Mouse (Mus musculus): Measurements from ENCODE around the gene Trpd52l3. TPM values are rescaled to one million over a fixed set of nuclear protein-coding genes. Genes with fewer than 3 reads are reported as not detected.
"Not testable (repeated sequence)": the region's sequence is repeated elsewhere in the genome, so short reads cannot be mapped to it uniquely, and the experiment has no call there.

Trpd52l3 gene
- polyA plus RNA-seq, 1 experiment, result not detected

DNA sequence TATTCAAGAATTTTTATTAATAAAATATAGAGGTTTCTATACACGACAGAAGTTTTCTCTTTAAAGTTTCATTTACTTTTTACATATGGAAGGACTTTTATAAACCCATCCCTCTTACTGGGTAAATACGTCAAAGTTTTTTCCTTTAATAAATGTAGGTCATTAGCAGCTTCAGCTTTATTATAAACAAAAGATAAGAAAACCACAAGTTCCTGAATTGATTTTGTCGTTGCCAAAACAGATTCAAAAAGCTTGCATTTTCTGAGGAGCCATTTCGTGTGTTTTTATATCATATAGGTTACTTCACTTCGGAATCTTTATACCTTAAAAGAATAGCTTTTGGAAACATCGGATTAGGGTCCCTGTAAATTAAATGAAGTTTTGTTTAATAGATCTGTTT, 2.0 kb upstream of the Trpd52l3 start:
- DNase-seq, result no peak
- no peaks in the 10 kb centered on the region for H3K27me3 ChIP-seq (replicated peaks; ENCODE audit: control insufficient read depth, insufficient read depth, low read length)

DNA sequence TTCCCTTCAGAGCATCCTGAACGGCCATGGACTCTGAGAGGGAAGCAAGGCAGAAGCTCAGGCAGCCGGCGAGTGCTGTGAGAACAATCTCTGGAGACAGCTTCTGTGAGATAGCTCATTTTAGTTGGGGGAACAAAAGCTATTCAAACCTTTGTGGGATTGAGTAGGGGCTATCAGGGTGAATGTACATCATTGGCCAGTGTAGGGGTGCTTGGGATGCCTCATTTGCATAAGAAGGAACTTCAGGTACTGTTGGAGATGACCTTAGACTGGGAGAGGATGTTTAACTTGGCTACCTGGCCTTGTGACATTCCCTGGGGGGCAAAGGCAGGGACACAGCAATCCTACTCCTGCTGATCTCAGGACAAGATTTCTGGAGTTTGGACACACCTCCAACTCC, 2.8 kb downstream of the Trpd52l3 start:
- Histone ChIP-seq H3K4me3 (ENCODE audit: insufficient read depth, low read depth, low read length) (no peak overlapping the region), H3K4me1 (ENCODE audit: control insufficient read depth, insufficient read depth, low read length) (no peaks in the 10 kb centered on the region), H3K27me3 (replicated peaks; ENCODE audit: control insufficient read depth, insufficient read depth, low read length) (no peaks in the 10 kb centered on the region), H3K27ac (ENCODE audit: insufficient read depth, low read depth, low read length) (no peak overlapping the region), H3K36me3 (ENCODE audit: control insufficient read depth, insufficient read depth, low read length) (no peaks in the 10 kb centered on the region)
- TF ChIP-seq CTCF (conservative IDR thresholded peaks at IDR 0.05; ENCODE audit: insufficient read depth, insufficient read length, low read depth, low read length) (no peak), POLR2A (IDR thresholded peaks at IDR 0.05; ENCODE audit: low read depth, low read length) (no peak)
- DNase-seq, result no peak
- 83% methylated on average over 3 of the region's 3 CpGs for WGBS

More for the DNA sequence above, 2.0 kb upstream of the Trpd52l3 start:
- no peaks in the 10 kb centered on the region for H3K36me3 ChIP-seq (ENCODE audit: control insufficient read depth, insufficient read depth, low read length)
- H3K4me3 ChIP-seq (ENCODE audit: insufficient read depth, low read depth, low read length), result no peak overlapping the region
- no peaks in the 10 kb centered on the region for H3K4me1 ChIP-seq (ENCODE audit: control insufficient read depth, insufficient read depth, low read length)
- 88% methylated on average over 6 of the region's 6 CpGs for WGBS
- no peak overlapping the region for H3K27ac ChIP-seq (ENCODE audit: insufficient read depth, low read depth, low read length)
- TF ChIP-seq CTCF (conservative IDR thresholded peaks at IDR 0.05; ENCODE audit: insufficient read depth, insufficient read length, low read depth, low read length) (no peak), POLR2A (IDR thresholded peaks at IDR 0.05; ENCODE audit: low read depth, low read length) (no peak)

DNA sequence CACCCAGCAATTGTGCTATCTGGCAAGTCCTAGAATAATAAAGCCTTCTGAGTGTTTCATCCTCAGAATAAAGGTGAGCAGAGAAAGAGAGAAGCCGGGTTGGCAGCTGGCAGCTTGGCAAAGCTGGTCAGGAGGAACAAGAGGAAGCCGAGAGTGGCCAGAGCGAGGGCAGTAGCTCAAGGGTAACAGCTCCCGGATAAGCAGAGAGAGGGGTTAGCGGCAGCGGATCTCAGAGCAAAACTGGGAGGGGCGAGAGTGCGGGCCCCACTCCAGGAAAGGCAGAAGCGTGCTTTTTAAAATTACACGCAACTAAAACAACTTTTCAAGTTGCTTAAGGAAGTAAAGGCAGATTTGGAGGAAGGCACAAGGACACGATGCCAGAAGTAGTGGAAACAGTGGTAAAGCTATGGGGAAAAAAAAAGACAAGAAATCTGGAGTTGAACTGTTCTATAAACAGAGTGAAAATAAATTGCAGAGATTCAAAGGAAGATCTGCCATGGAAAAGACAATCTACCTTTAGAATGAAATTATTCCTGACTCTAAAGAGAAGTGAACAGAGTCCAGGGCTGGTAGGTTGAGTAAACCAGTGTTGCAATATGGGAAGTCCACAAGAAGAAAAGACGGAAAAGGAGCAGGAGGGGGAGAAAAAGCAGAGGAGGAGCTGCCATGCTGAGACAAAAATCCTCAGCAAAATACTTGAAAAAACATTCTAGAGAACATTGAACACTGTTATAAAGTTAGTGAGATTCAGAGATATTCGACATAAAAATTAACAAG, 7.1 kb downstream of the Trpd52l3 start:
- H3K4me3 ChIP-seq (ENCODE audit: insufficient read depth, low read depth, low read length), result no peak overlapping the region
- DNase-seq, result no peak
- TF ChIP-seq CTCF (conservative IDR thresholded peaks at IDR 0.05; ENCODE audit: insufficient read depth, insufficient read length, low read depth, low read length) (no peak), POLR2A (IDR thresholded peaks at IDR 0.05; ENCODE audit: low read depth, low read length) (no peak)
- WGBS, result 52% methylated on average over 13 of the region's 13 CpGs
- H3K36me3 ChIP-seq (ENCODE audit: control insufficient read depth, insufficient read depth, low read length), result no peaks in the 10 kb centered on the region
- no peaks in the 10 kb centered on the region for H3K4me1 ChIP-seq (ENCODE audit: control insufficient read depth, insufficient read depth, low read length)
- H3K27me3 ChIP-seq (replicated peaks; ENCODE audit: control insufficient read depth, insufficient read depth, low read length), result no peaks in the 10 kb centered on the region
- no peak overlapping the region for H3K27ac ChIP-seq (ENCODE audit: insufficient read depth, low read depth, low read length)

GRCm38 (mm10) chr19:30014331-30014730, 10.7 kb downstream of the Trpd52l3 start:
- Histone ChIP-seq H3K4me1 (ENCODE audit: control insufficient read depth, insufficient read depth, low read length) (peaks cover 3% of the 10 kb centered on the region; the same call in 1 of the 2 replicates), H3K4me3 (ENCODE audit: insufficient read depth, low read depth, low read length) (no peak overlapping the region), H3K27me3 (replicated peaks; ENCODE audit: control insufficient read depth, insufficient read depth, low read length) (no peaks in the 10 kb centered on the region), H3K36me3 (ENCODE audit: control insufficient read depth, insufficient read depth, low read length) (no peaks in the 10 kb centered on the region), H3K27ac (ENCODE audit: insufficient read depth, low read depth, low read length) (no peak overlapping the region)
- 77% methylated on average over 3 of the region's 3 CpGs for WGBS
- no peak for TF ChIP-seq POLR2A (IDR thresholded peaks at IDR 0.05; ENCODE audit: low read depth, low read length)
- TF ChIP-seq CTCF (conservative IDR thresholded peaks at IDR 0.05; ENCODE audit: insufficient read depth, insufficient read length, low read depth, low read length), result no peak
- no peak for DNase-seq

DNA sequence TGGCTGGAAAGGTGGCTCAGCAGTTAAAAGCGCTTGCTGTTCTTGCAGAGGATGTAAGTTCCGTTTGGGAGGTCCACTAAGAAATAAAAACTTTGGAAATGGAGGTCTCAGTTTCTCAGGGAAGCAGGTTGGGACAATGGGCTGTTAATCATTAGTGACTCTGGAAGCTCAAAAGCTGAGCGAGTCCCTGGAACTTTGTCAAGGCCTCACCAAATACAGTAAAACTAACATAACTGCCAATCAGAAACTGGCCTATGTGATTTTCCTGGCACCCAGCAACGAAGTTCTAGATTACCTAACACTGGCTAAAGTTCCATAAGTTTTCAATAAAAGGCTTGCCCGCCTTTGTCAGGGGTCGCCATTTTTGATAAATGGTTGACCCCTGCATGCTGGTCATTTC, 12.6 kb downstream of the Trpd52l3 start:
- Histone ChIP-seq H3K4me3 (ENCODE audit: insufficient read depth, low read depth, low read length) (no peak overlapping the region), H3K4me1 (ENCODE audit: control insufficient read depth, insufficient read depth, low read length) (peaks cover 3% of the 10 kb centered on the region; the same call in 1 of the 2 replicates), H3K27ac (ENCODE audit: insufficient read depth, low read depth, low read length) (no peak overlapping the region), H3K36me3 (ENCODE audit: control insufficient read depth, insufficient read depth, low read length) (no peaks in the 10 kb centered on the region), H3K27me3 (replicated peaks; ENCODE audit: control insufficient read depth, insufficient read depth, low read length) (no peaks in the 10 kb centered on the region)
- WGBS, result 50% methylated on average over 6 of the region's 6 CpGs
- TF ChIP-seq CTCF (conservative IDR thresholded peaks at IDR 0.05; ENCODE audit: insufficient read depth, insufficient read length, low read depth, low read length), result no peak
- TF ChIP-seq POLR2A (IDR thresholded peaks at IDR 0.05; ENCODE audit: low read depth, low read length), result no peak
- peak; percentile 75 for DNase-seq

DNA sequence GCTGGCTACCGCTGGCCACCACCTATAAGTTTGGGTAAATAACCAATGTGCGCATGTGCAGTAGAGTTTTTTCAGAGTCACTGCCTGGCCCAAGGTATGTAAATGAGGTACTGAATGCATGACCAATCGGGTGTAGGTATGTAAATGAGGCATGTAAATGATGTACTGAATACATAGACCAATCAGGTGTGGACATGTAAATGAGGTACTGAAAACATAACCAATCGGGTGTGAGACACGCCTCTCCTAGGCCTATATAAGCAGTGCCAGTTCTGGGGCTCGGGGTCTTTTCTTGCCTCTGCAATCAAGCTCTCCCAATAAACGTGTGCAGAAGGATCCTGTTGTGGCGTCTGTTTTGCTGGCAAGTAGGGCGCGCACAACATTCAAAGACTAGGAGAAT, 19.8 kb downstream of the Trpd52l3 start:
- H3K27me3 ChIP-seq (replicated peaks; ENCODE audit: control insufficient read depth, insufficient read depth, low read length); H3K4me3 ChIP-seq (ENCODE audit: insufficient read depth, low read depth, low read length); H3K27ac ChIP-seq (ENCODE audit: insufficient read depth, low read depth, low read length); H3K36me3 ChIP-seq (ENCODE audit: control insufficient read depth, insufficient read depth, low read length); DNase-seq; H3K4me1 ChIP-seq (ENCODE audit: control insufficient read depth, insufficient read depth, low read length): not testable (repeated sequence)
- 96% methylated on average over 10 of the region's 10 CpGs for WGBS

DNA sequence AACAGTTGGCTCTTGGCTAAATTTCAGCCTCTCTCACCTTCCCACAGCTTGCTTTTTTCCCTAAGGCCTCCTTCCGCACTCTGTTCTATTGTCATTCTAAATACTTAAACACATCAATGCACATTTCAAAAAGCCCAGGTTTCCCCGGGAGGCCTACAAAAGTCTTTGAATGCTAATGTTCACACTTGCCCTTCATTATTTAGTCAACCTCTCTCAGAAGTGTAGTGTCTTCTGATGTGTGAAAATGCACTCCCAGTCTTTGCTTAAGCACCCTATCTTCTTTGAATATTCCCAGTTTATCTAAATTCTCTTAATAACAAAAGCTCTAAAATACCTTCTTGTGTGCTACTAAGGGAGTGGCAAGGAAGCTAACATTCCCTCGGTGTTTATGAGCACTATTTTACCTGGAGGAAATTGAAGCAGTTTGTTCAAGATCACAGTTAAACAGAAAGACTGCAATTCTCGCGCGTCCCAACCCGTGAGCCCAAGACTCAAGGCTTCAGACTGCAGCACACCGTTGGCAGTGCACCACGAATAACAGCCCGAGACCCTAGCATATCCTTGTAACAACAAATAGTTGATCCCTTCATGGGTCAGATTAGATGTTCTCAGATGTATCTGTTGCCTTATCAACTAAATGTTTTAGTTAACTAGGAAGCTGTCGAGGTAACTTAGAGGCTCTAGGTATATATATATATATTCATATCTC, 25.6 kb downstream of the Trpd52l3 start:
- no peak for DNase-seq
- H3K36me3 ChIP-seq (ENCODE audit: control insufficient read depth, insufficient read depth, low read length), result no peaks in the 10 kb centered on the region
- peaks cover 17% of the 10 kb centered on the region for H3K4me1 ChIP-seq (ENCODE audit: control insufficient read depth, insufficient read depth, low read length)
- WGBS, result 75% methylated on average over 11 of the region's 11 CpGs
- H3K27ac ChIP-seq (ENCODE audit: insufficient read depth, low read depth, low read length), result no peak overlapping the region
- no peak overlapping the region for H3K4me3 ChIP-seq (ENCODE audit: insufficient read depth, low read depth, low read length)
- H3K27me3 ChIP-seq (replicated peaks; ENCODE audit: control insufficient read depth, insufficient read depth, low read length), result no peaks in the 10 kb centered on the region
- TF ChIP-seq POLR2A (IDR thresholded peaks at IDR 0.05; ENCODE audit: low read depth, low read length), result no peak
- no peak for TF ChIP-seq CTCF (conservative IDR thresholded peaks at IDR 0.05; ENCODE audit: insufficient read depth, insufficient read length, low read depth, low read length)
